Mouse (Mus musculus) small intestine, adult 2 months (tissue): ENCODE measurements around the gene Zfp683.

Experiments
- CTCF ChIP-seq: fragments of 200-500 bp; IDR thresholded peaks from 2 replicates; pipeline ENCODE4 v1.5.1; 2012; ENCODE audit warnings: low read depth, mild to moderate bottlenecking, control low read depth, inconsistent platforms, low read length, moderate library complexity, mixed read lengths; ENCODE audit not compliant: insufficient replicate concordance, insufficient read length; ENCODE audit errors: extremely low read depth
- POLR2A ChIP-seq: fragments of 200-500 bp; IDR thresholded peaks from 2 replicates; pipeline ENCODE4 v1.6.1; 2012; ENCODE audit warnings: low read depth, mild to moderate bottlenecking, control low read depth, inconsistent platforms, low read length, moderate library complexity

- TF ChIP-seq CTCF (no peak), POLR2A (no peak)
Measured at GRCm38 (mm10) chr4:134091225-134091529, 37.5 kb downstream of the Zfp683 start.
